Mouse (Mus musculus) kidney, adult 2 months (tissue): ENCODE measurements around the gene Bbx.

Experiments
- CTCF ChIP-seq: fragments of 200-500 bp; conservative IDR thresholded peaks from 2 replicates; pipeline ENCODE4 v1.5.1; 2011; ENCODE audit warnings: low read depth, mild to moderate bottlenecking, control low read depth, low read length, moderate library complexity, mixed read lengths; ENCODE audit not compliant: insufficient read depth, insufficient read length
- POLR2A ChIP-seq: fragments of 200-500 bp; IDR thresholded peaks from one replicate; pipeline ENCODE4 v1.6.1; 2011; ENCODE audit warnings: low read depth, low read length, control low read depth

- TF ChIP-seq POLR2A (no peak), CTCF (no peak)
Observed at GRCm38 (mm10) chr16:50147900-50148299, 284.3 kb downstream of the Bbx start.
